Mouse (Mus musculus) hematopoietic stem cell, adult 5-6 weeks (primary cell): Measurements from ENCODE around the gene Fbxl19. TPM values are rescaled to one million over a fixed set of nuclear protein-coding genes. Genes with fewer than 3 reads are reported as not detected.

ENCODE experiments used
- ATAC-seq, 2 experiments: fragments of 125-278 bp in 1 of 2; replicated peaks in 1 of 2; 2 replicates each; pipeline ENCODE4 v1.8.0; 2016 to 2017; ENCODE audit warnings: inconsistent platforms in 2 of 2, mild to moderate bottlenecking in 2 of 2, moderate number of reproducible peaks in 2 of 2, low read depth in 1 of 2, moderate TSS enrichment in 1 of 2; ENCODE audit not compliant: low FRiP score in 2 of 2, poor library complexity in 2 of 2, severe bottlenecking in 2 of 2, insufficient read depth in 1 of 2, low TSS enrichment in 1 of 2
- total RNA-seq: library from RNA; stranded (forward); fragments of 172-1452, 232-1000 nt; gene quantifications from 2 replicates; pipeline ENCODE4 v1.2.3, GENCODE M21; 2017

Fbxl19 gene
- total RNA-seq, 1 experiment from 2014 or later = 18.5 TPM

DNA sequence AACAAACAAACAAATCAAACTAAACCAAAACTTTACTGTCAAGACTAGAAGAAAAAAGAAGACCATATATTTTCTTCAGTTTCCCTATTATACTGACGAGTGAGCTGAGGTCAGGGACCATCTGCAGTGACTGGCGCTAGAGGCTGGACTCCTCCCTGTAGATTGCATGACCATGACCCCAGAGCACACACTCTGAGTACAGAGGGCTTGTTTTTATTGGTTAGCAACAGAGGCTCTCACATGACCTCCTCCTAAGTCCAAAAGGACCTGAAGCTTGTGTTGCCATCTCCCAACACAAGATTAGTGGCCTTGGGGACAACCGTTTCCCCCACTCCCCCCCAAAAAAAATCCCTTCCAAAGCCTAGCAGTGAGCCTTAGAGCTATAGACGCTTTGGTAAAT is 69.5 kb downstream of the Fbxl19 start:
- no peak for ATAC-seq

DNA sequence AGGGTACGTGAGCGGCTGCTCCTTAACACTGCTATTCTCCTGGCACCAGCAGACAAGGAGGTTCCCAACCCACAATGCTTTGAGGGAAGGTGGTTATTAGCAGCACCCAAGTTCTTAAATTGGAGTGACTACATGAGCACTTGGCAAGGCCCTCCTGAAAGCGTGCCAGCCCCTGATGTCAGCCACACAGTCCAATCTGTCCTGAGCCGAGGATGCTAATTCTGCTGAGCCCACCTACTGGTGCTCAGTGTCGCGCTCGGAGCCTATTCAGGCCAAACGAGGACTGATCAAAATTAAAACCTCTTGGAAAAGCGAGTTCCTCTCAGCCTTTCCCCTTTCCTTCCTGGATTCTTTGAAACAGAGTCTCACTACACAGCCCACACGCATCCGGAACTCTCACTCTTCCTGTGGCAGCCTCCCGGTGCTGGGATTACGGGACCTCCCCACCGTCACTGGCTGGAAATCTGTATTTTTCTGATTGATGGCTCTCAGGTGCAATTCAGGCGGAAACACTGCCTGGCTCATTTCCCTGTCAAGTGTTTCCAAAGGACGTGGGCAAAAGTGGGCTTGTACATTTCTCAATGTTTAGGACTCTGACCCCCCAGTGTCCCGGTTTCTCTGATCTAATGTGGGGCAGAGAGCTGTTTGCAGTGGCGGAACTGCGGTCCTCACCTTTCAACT is 70.0 kb downstream of the Fbxl19 start:
- no peak for ATAC-seq

DNA sequence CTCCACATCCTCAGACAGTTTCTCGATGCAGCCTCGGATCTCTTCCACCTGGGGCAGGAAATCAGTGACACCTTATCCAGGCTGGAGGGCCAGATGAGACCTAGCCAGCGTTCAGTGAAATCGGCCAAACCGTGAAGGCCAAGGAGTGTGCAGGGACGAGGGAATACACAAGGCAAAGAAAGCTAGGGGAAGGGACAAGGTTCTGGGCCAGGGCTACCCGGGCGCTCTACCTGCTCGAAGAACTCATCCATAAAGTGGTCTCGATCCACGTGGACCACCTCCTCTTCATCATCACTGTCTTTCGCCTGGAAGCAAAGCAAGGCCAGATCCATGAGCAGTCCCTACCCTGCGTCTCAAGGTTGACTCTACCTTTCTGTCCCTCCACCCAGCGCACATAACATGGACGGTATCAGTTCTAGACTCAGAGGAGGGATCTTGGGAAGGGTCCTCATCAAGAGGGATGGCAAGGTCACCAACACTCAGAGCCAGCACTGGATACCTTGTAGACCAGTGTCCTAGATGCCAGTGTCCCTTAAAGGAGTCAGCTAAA is 70.8 kb downstream of the Fbxl19 start:
- no peak for ATAC-seq

GRCm38 (mm10) chr7:127815954-127816821 is 71.8 kb downstream of the Fbxl19 start:
- ATAC-seq = peak; percentile 68 to 83

GRCm38 (mm10) chr7:127817053-127817452 is 72.7 kb downstream of the Fbxl19 start:
- ATAC-seq = no peak

DNA sequence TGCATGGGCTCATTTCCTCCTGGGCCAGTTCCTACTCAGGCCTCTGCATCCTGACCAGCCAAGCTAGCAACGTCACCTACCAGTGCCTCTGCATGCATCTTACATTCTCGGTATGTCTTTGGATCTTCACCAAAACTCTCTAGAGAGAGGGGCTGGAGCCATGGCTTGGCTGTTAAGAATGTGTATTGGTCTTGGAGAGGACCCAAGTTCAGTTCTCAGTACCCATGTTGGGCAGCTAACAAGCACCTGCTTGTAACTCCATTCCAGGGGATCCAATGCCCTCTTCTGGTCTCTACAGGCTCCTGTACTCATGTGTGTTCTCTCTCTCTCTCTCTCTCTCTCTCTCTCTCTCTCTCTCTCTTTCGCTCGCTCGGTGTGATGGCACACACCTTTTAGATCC is 73.4 kb downstream of the Fbxl19 start:
- no peak for ATAC-seq

Other genes with a start within 250 kb of the Fbxl19 start
- gene Srcap, start 232.6 kb upstream of the Fbxl19 start, total RNA-seq = 24.2 and 38.4 TPM in 2 replicates
- gene Gm42715, start 225.0 kb upstream of the Fbxl19 start, total RNA-seq = 8.9 and 9.1 TPM in 2 replicates
- gene Tmem265, start 183.2 kb upstream of the Fbxl19 start, total RNA-seq = 0.65 and 9.4 TPM in 2 replicates
- 35.7 and 51.0 TPM in 2 replicates for gene Phkg2, start 171.2 kb upstream of the Fbxl19 start, total RNA-seq
- gene Ccdc189, start 155.9 kb upstream of the Fbxl19 start, total RNA-seq = 3.6 and 8.4 TPM in 2 replicates
- gene Rnf40, start 155.8 kb upstream of the Fbxl19 start, total RNA-seq = 52.4 and 54.8 TPM in 2 replicates
- gene Zfp629, start 128.7 kb upstream of the Fbxl19 start, total RNA-seq = 16.1 and 16.8 TPM in 2 replicates
- 60.5 and 72.0 TPM in 2 replicates for gene Bcl7c, start 35.6 kb upstream of the Fbxl19 start, total RNA-seq
- gene Ctf1, start 31.8 kb upstream of the Fbxl19 start, total RNA-seq = 1.3 and 7.7 TPM in 2 replicates
- not detected in 2 replicates for gene Ctf2, start 12.4 kb upstream of the Fbxl19 start, total RNA-seq
- gene Orai3, start 25.3 kb downstream of the Fbxl19 start, total RNA-seq = 25.3 and 34.4 TPM in 2 replicates
- gene Setd1a, start 32.1 kb downstream of the Fbxl19 start, total RNA-seq = 12.4 and 15.2 TPM in 2 replicates
- not detected in 2 replicates for gene Gm49388, start 41.1 kb downstream of the Fbxl19 start, total RNA-seq
- gene Hsd3b7, start 56.1 kb downstream of the Fbxl19 start, total RNA-seq = 30.2 and 35.6 TPM in 2 replicates
- 47.1 and 82.4 TPM in 2 replicates for gene Stx4a, start 79.8 kb downstream of the Fbxl19 start, total RNA-seq
- 0.40 and 1.6 TPM in 2 replicates for gene Stx1b, start 80.0 kb downstream of the Fbxl19 start, total RNA-seq
- 44.5 and 50.2 TPM in 2 replicates for gene Zfp646, start 131.7 kb downstream of the Fbxl19 start, total RNA-seq
- gene Zfp668, start 132.3 kb downstream of the Fbxl19 start, total RNA-seq = 5.4 and 7.0 TPM in 2 replicates
- 0.94 TPM in 1 of 2 replicates, not detected in the other for gene Prss53, start 146.4 kb downstream of the Fbxl19 start, total RNA-seq
- gene Gm21974, start 150.9 kb downstream of the Fbxl19 start, total RNA-seq = not detected in 2 replicates
- gene Vkorc1, start 151.1 kb downstream of the Fbxl19 start, total RNA-seq = 31.1 and 40.5 TPM in 2 replicates
- 37.4 and 44.7 TPM in 2 replicates for gene Bckdk, start 159.5 kb downstream of the Fbxl19 start, total RNA-seq
- 42.5 and 48.2 TPM in 2 replicates for gene Kat8, start 168.0 kb downstream of the Fbxl19 start, total RNA-seq
- gene Prss8, start 185.6 kb downstream of the Fbxl19 start, total RNA-seq = not detected in 2 replicates
- gene Prss36, start 202.2 kb downstream of the Fbxl19 start, total RNA-seq = 1.2 and 2.3 TPM in 2 replicates
- gene Fus, start 222.9 kb downstream of the Fbxl19 start, total RNA-seq = 98.3 and 114 TPM in 2 replicates
- 16.9 and 21.1 TPM in 2 replicates for gene Pycard, start 249.3 kb downstream of the Fbxl19 start, total RNA-seq